Mouse (Mus musculus): ENCODE data around the gene Rtn4r.
"Not testable (repeated sequence)": the region's sequence is repeated elsewhere in the genome, so short reads cannot be mapped to it uniquely, and the experiment has no call there.

The Rtn4r gene

GRCm38 (mm10) chr16:18194208-18194985, 67.0 kb downstream of the Rtn4r start:
- in situ Hi-C loops (cut with MboI, MseI) = no loop called here

DNA sequence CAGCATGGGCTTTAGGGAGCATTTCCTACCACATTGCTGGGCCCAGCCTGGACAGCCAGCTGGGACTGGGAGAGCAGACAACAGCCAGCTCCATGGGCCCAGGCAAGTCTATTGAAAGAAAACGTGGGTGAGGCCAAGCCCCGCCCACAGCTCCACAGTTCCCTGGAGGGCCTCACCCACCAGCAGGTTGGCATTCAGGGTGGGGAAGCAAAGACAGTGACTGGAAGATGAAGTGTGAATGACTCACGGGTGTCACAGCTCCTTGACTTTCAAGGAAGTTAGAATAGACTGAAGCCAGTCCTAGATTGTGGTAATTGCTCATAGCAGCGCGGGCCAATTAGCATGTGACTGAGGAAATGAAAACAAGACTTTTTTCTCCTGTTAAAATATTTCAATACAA, 67.6 kb downstream of the Rtn4r start:
- in situ Hi-C loops (cut with MboI, MseI) = no loop called here

DNA sequence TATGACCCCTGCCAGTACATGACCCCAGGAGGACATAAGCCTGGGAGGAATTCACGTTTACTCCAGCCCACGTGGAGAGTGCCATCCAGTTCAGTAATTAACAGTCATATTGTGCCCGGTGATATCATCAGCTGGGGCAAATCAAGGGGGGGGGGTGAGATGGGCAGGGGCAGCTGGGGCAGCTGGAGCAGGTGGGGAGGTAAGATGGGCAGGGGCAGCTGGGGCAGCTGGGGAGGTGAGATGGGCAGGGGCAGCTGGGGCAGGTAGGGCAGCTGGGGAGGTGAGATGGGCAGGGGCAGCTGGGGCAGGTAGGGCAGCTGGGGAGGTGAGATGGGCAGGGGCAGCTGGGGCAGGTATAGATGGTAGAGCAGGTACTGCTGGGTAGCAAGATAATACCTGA, 68.1 kb downstream of the Rtn4r start:
- in situ Hi-C loops (cut with MboI, MseI) = not testable (repeated sequence)

- in situ Hi-C loops (cut with MboI, MseI) = no loop called here
Observed at GRCm38 (mm10) chr16:18197881-18198280, 70.4 kb downstream of the Rtn4r start.

GRCm38 (mm10) chr16:18198365-18199098, 71.1 kb downstream of the Rtn4r start:
- in situ Hi-C loops (cut with MboI, MseI) = no loop called here

- in situ Hi-C loops (cut with MboI, MseI) = no loop called here
Observed at GRCm38 (mm10) chr16:18200062-18200461, 72.6 kb downstream of the Rtn4r start.

- in situ Hi-C loops (cut with MboI, MseI) = no loop called here
Observed at GRCm38 (mm10) chr16:18201620-18202019, 74.2 kb downstream of the Rtn4r start.
